Mouse (Mus musculus) lung, adult 2 months (tissue): ENCODE measurements around the gene Crybb1.

Experiments
- CTCF ChIP-seq: fragments of 200-500 bp; IDR thresholded peaks from 2 replicates; pipeline ENCODE4 v1.5.1; 2011; ENCODE audit warnings: mild to moderate bottlenecking, low read length, control low read depth; ENCODE audit not compliant: insufficient read depth
- POLR2A ChIP-seq: fragments of 200-500 bp; IDR thresholded peaks from 2 replicates; pipeline ENCODE4 v1.6.1; 2011; ENCODE audit warnings: low read depth, mild to moderate bottlenecking, control low read depth, low read length, borderline replicate concordance; ENCODE audit errors: extremely low read depth

DNA sequence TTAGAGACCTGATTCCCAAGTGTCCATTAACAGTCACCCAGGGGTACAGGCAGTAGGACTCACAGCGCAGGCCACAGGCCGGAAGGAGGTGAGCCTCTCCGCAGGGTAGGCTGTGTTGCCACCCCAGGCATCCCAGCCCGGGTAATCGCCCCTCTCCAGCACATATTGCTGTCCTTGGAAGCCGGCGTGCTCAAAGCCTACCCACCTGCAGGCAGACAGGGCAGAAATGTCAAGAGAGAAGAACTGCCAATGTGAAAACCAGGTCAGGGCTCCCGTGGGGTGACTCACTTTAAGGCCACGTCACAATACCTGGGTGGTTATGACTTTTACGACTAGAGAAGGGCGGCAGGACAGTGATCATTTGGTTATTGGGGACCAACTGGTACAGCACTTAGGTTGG, 6.5 kb upstream of the Crybb1 start:
- TF ChIP-seq CTCF (no peak), POLR2A (no peak)
